Mouse (Mus musculus): Measurements from ENCODE around the gene Pigs. TPM values are rescaled to one million over a fixed set of nuclear protein-coding genes. Genes with fewer than 3 reads are reported as not detected.

Gene Pigs
- polyA plus RNA-seq, 1 experiment, result 60.4 TPM

DNA sequence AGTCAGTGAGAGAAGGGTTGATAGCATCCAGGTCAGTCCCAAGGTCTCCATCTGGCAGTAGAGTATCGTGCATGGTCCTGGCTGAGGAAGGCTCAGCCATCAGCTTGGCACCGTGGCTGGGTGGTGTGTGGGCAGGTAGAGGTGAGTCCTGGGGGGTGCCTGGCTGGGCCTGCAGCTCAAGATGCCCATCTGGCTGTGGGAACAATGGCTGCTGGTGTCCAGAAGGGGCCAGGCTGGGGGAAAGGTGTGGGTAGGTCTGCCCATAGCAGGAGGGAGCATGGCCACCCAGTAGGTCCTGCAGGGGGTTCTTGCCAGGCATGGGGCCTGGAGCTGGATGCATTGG lies 32.5 kb downstream of the Pigs start:
- DNase-seq (ENCODE audit: extremely low spot score in 1 of 2, low spot score in 1 of 2), result no peak

GRCm38 (mm10) chr11:78363309-78364007 lies 35.2 kb downstream of the Pigs start:
- DNase-seq (ENCODE audit: extremely low spot score in 1 of 2, low spot score in 1 of 2), result no peak

GRCm38 (mm10) chr11:78364103-78364502 lies 35.9 kb downstream of the Pigs start:
- no peak for DNase-seq (ENCODE audit: extremely low spot score in 1 of 2, low spot score in 1 of 2)

- DNase-seq (ENCODE audit: extremely low spot score in 1 of 2, low spot score in 1 of 2), result no peak
Measured at GRCm38 (mm10) chr11:78367456-78368225, 39.4 kb downstream of the Pigs start.

DNA sequence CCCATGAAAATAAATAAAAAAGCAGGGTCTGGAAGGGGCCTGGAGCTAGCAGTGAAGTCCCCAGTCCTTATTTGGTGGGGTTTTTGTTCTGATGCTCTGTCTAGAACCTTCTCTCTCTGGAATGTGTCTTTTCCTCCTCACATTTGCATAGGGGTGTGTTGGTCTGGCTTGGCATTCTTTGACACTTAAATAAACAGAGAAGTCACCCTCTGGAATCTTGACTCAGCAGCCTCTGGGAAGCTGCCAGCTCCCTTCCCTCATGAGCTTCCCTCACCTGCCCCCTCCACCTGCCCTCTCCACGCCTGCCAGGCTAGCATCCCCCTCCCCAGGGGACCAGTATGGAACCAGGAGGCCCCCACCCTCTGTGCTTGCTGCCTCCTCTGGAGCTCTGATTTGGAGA lies 42.2 kb downstream of the Pigs start:
- DNase-seq (ENCODE audit: extremely low spot score in 1 of 2, low spot score in 1 of 2), result no peak

GRCm38 (mm10) chr11:78371711-78372110 lies 43.5 kb downstream of the Pigs start:
- DNase-seq (ENCODE audit: extremely low spot score in 1 of 2, low spot score in 1 of 2), result no peak

GRCm38 (mm10) chr11:78372166-78372565 lies 44.0 kb downstream of the Pigs start:
- DNase-seq (ENCODE audit: extremely low spot score in 1 of 2, low spot score in 1 of 2), result no peak

DNA sequence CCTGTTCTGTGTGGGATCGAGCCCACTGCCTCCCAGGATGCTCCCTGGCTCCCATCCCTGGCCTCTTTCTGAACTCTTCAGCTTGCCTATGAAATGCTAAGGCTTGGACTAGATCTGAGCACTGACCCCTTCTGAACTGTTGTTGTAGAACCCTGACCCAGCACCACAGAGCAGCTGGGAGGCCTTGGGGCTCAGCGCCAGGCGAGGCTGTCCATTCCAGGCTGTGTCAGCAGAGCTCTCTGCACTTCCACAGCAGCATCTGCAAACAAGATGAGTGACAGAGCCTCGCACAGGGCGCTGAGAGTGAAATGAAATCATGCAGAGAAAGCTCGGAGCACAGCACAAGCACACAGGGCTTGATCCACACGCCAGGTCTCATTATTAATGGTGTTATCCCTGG lies 44.4 kb downstream of the Pigs start:
- no peak for DNase-seq (ENCODE audit: extremely low spot score in 1 of 2, low spot score in 1 of 2)

- DNase-seq (ENCODE audit: extremely low spot score in 1 of 2, low spot score in 1 of 2), result no peak
Measured at GRCm38 (mm10) chr11:78374147-78374546, 45.9 kb downstream of the Pigs start.

- DNase-seq (ENCODE audit: extremely low spot score in 1 of 2, low spot score in 1 of 2), result no peak
Measured at GRCm38 (mm10) chr11:78377549-78378159, 49.4 kb downstream of the Pigs start.

GRCm38 (mm10) chr11:78380351-78380750 lies 52.1 kb downstream of the Pigs start:
- DNase-seq (ENCODE audit: extremely low spot score in 1 of 2, low spot score in 1 of 2), result no peak

- DNase-seq (ENCODE audit: extremely low spot score in 1 of 2, low spot score in 1 of 2), result no peak
Measured at GRCm38 (mm10) chr11:78380996-78381395, 52.8 kb downstream of the Pigs start.

DNA sequence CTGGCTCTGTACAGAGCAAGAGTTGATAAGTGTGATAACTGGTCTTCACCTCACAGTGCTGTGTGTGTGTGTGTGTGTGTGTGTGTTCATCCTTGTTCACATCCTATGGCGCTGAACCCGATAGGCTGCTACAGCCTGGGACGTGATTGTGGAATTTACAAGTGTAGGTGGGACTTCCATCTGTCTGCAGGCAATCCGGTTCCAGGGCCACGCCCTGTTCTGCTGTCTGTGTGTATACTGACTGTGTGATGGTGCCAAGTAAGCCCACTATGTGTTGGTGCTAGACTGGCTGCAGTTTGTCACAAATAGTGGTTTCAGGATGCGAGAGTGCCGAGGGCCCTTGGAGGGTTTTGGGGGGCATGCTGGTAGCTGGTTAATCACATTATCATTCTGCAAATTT lies 54.1 kb downstream of the Pigs start:
- no peak for DNase-seq (ENCODE audit: extremely low spot score in 1 of 2, low spot score in 1 of 2)

DNA sequence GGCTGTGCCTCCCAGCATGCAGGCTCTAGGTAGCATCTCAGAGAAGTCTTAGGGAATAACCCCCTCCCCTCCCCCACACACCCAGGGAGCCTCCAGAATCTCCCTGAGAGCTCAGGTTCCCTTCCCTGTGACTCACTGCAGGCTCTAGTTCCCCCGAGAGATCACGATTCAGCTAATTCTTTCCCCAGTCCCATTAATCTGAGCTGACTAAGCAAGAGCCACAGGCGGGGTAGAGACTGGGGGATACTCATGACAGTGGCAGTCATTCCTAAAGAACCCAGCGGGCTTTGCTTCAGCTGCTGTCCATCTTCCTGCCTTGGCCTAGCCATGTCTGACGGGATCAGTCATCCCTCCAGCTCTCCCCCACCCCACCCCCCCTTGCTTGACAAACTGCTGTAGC lies 54.5 kb downstream of the Pigs start:
- peak in 1 of 2 experiments; percentile 16 for DNase-seq (ENCODE audit: extremely low spot score in 1 of 2, low spot score in 1 of 2)

DNA sequence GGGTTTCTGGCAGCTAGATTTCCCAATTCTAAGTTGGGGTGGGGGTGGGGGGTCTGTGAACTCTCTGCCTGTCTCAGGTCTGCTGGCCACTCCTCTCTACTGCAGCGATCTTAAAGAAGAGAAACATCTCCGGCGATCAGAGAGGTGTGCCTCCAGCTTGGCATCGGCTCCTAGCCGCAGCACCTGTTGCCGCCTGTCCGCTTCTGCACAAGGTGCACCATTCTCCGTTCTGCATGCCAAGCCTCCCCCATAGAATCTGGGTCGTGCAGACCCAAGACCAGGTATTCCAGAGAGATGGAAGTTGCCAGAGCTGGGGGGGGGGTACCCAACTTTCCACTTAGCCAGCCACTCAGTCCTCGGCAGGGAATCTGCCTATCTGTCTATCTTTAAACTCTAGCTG lies 57.6 kb downstream of the Pigs start:
- DNase-seq (ENCODE audit: extremely low spot score in 1 of 2, low spot score in 1 of 2), result no peak

GRCm38 (mm10) chr11:78386508-78387043 lies 58.4 kb downstream of the Pigs start, which contains the start of gene Foxn1:
Gene Foxn1, minus strand, starts transcription at chr11:78386558.
- DNase-seq (ENCODE audit: extremely low spot score in 1 of 2, low spot score in 1 of 2), result no peak

Other genes with a start within 250 kb of the Pigs start
- gene Eral1, start 248.0 kb upstream of the Pigs start, polyA plus RNA-seq (2012; rRNA removed), result 26.7 and 28.4 TPM in 2 replicates
- gene Fam222b, start 233.8 kb upstream of the Pigs start, polyA plus RNA-seq (2012; rRNA removed), result 22.9 and 27.1 TPM in 2 replicates
- 21.3 and 22.0 TPM in 2 replicates for gene Traf4, start 162.8 kb upstream of the Pigs start, polyA plus RNA-seq (2012; rRNA removed)
- 5.7 and 7.1 TPM in 2 replicates for gene Nek8, start 151.7 kb upstream of the Pigs start, polyA plus RNA-seq (2012; rRNA removed)
- 74.4 and 74.7 TPM in 2 replicates for gene Tlcd1, start 151.7 kb upstream of the Pigs start, polyA plus RNA-seq (2012; rRNA removed)
- gene Rpl23a, start 144.8 kb upstream of the Pigs start, polyA plus RNA-seq (2012; rRNA removed), result 1,050 and 1,099 TPM in 2 replicates
- 62.3 and 68.1 TPM in 2 replicates for gene Rab34, start 140.0 kb upstream of the Pigs start, polyA plus RNA-seq (2012; rRNA removed)
- 6.9 and 7.8 TPM in 2 replicates for gene Proca1, start 135.0 kb upstream of the Pigs start, polyA plus RNA-seq (2012; rRNA removed)
- 107 and 124 TPM in 2 replicates for gene Sdf2, start 82.7 kb upstream of the Pigs start, polyA plus RNA-seq (2012; rRNA removed)
- 45.4 and 48.7 TPM in 2 replicates for gene Supt6, start 82.4 kb upstream of the Pigs start, polyA plus RNA-seq (2012; rRNA removed)
- gene 2610507B11Rik, start 66.7 kb upstream of the Pigs start, polyA plus RNA-seq (2012; rRNA removed), result 119 and 129 TPM in 2 replicates
- gene BC030499, start 37.6 kb upstream of the Pigs start, polyA plus RNA-seq (2012; rRNA removed), result 15.2 and 18.6 TPM in 2 replicates
- 14.7 and 16.8 TPM in 2 replicates for gene Spag5, start 26.9 kb upstream of the Pigs start, polyA plus RNA-seq (2012; rRNA removed)
- 1,301 and 1,427 TPM in 2 replicates for gene Aldoc, start 5.4 kb upstream of the Pigs start, polyA plus RNA-seq (2012; rRNA removed)
- 69.3 and 73.8 TPM in 2 replicates for gene Unc119, start 15.1 kb downstream of the Pigs start, polyA plus RNA-seq (2012; rRNA removed)
- not detected in 2 replicates for gene Foxn1, start 58.1 kb downstream of the Pigs start, polyA plus RNA-seq (2012; rRNA removed)
- not detected in 2 replicates for gene Slc13a2, start 93.8 kb downstream of the Pigs start, polyA plus RNA-seq (2012; rRNA removed)
- 14.1 and 14.4 TPM in 2 replicates for gene Slc46a1, start 137.3 kb downstream of the Pigs start, polyA plus RNA-seq (2012; rRNA removed)
- 28.6 and 29.2 TPM in 2 replicates for gene Sarm1, start 169.3 kb downstream of the Pigs start, polyA plus RNA-seq (2012; rRNA removed)
- gene Vtn, start 170.7 kb downstream of the Pigs start, polyA plus RNA-seq (2012; rRNA removed), result 181 and 199 TPM in 2 replicates
- 3.0 and 3.6 TPM in 2 replicates for gene Sebox, start 175.0 kb downstream of the Pigs start, polyA plus RNA-seq (2012; rRNA removed)
- 51.4 and 56.6 TPM in 2 replicates for gene Tmem199, start 183.8 kb downstream of the Pigs start, polyA plus RNA-seq (2012; rRNA removed)
- gene Poldip2, start 183.8 kb downstream of the Pigs start, polyA plus RNA-seq (2012; rRNA removed), result 107 and 115 TPM in 2 replicates
- 34.2 and 36.1 TPM in 2 replicates for gene Tnfaip1, start 207.9 kb downstream of the Pigs start, polyA plus RNA-seq (2012; rRNA removed)
- 103 and 105 TPM in 2 replicates for gene Ift20, start 207.9 kb downstream of the Pigs start, polyA plus RNA-seq (2012; rRNA removed)
- 14.1 and 18.7 TPM in 2 replicates for gene Tmem97, start 222.4 kb downstream of the Pigs start, polyA plus RNA-seq (2012; rRNA removed)

All from frontal cortex, adult 2 months (tissue).